Comparison of ENCODE assay signal across 23 mouse cellular contexts in the genomic region with DNA sequence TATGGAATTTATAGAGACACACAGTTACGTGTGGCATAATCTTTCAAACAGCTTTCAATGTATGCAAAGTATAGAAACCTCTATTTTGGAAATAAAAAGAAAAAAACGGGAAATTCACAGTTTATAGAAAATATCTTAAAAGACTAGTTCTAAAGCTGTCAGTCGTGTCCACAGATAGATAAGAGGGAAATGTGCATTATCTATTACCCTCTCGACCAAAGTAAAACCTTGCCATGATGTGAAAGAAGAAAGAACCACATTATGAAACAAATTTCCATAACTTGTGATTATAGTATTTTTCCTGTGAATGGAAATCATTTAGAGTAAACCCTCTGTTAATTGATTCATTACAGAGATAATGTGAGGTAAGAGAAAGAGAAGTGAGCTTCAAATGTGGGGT.
A peak's percentile ranks its signal among the peaks of the same experiment; 100 is the strongest.
DNase-seq lines count a peak whose midpoint lies in the region; ATAC-seq and TF ChIP-seq lines count a peak whose summit lies in the region.
"Had no signal": no experiment of that assay in that cellular context is flagged by ENCODE, and none has a peak within 500 bp of the region (broad histone marks: within the 10 kb centered on the region; RNA-seq: fewer than 3 reads in every experiment).

No protein-coding gene starts in this region.

- TF ChIP-seq CTCF in MEL (IDR thresholded peaks at IDR 0.05 in 2 of 3, conservative IDR thresholded peaks at IDR 0.05 in 1 of 3; ENCODE audit: control insufficient read depth in 1 of 3, insufficient read depth in 1 of 3, low read depth in 2 of 3, low read length in 3 of 3, poor library complexity in 1 of 3, severe bottlenecking in 1 of 3), result no peak

- H3K4me3 ChIP-seq in MEL (ENCODE audit: control insufficient read depth in 1 of 2, insufficient read depth in 1 of 2, low read depth in 2 of 2, low read length in 2 of 2), result peak overlapping the region in 1 of 2 experiments; percentile 22; a peak in 2 of 4 replicates

- peak; percentile 93 to 97 for TF ChIP-seq EP300 in MEL (IDR thresholded peaks at IDR 0.05; ENCODE audit: low read depth in 1 of 2, low read length in 2 of 2)

- no peak for TF ChIP-seq RAD21 in MEL (IDR thresholded peaks at IDR 0.05; ENCODE audit: low read depth, low read length)

- peaks cover 0 to 19% of the 10 kb centered on the region in 2 experiments; a peak in 2 of 4 replicates for H3K36me3 ChIP-seq in MEL (ENCODE audit: control insufficient read depth in 1 of 2, insufficient read depth in 2 of 2, low read length in 2 of 2)
- H3K36me3 ChIP-seq: G1E had no signal

- no peak for TF ChIP-seq POLR2A in MEL (IDR thresholded peaks at IDR 0.05; ENCODE audit: control insufficient read depth in 1 of 2, insufficient read depth in 1 of 2, low read depth in 1 of 2, low read length in 2 of 2, poor library complexity in 1 of 2)

- H3K27ac ChIP-seq in MEL (ENCODE audit: control insufficient read depth, low read depth, low read length), result peak overlapping the region; percentile 25; the same call in 1 of the 2 replicates

- no peaks in the 10 kb centered on the region for H3K79me2 ChIP-seq in MEL (ENCODE audit: control insufficient read depth, insufficient read depth, low read length, poor library complexity)

- no peaks in the 10 kb centered on the region for H3K27me3 ChIP-seq in MEL (ENCODE audit: control insufficient read depth in 1 of 2, insufficient read depth in 2 of 2, low read length in 2 of 2)
- H3K27me3 ChIP-seq: CH12.LX had no signal

- no peak overlapping the region; the same call in 1 of the 2 replicates for H3K9ac ChIP-seq in MEL (ENCODE audit: control insufficient read depth, low read depth, low read length, poor library complexity, severe bottlenecking)

- peak; percentile 50; the same call in 1 of the 2 replicates for ATAC-seq in megakaryocyte-erythroid progenitor cell, adult 5-6 weeks (replicated peaks; ENCODE audit: low FRiP score, low TSS enrichment, poor library complexity, severe bottlenecking)
- ATAC-seq: activated CD4-positive, CD25-positive, alpha-beta regulatory T cell, adult 4 months; CD4-positive, CD25-positive, alpha-beta regulatory T cell, adult 4 months; Patski had no signal

- no peaks in the 10 kb centered on the region for H3K9me3 ChIP-seq in MEL (replicated peaks; ENCODE audit: insufficient read depth, low read length)
- H3K9me3 ChIP-seq: G1E had no signal

- peaks cover 7 to 16% of the 10 kb centered on the region in 2 experiments for H3K4me1 ChIP-seq in MEL (ENCODE audit: control insufficient read depth in 1 of 2, insufficient read depth in 2 of 2, low read length in 2 of 2)

- DNase-seq in MEL (ENCODE audit: low read depth, low spot score) (peak; percentile 64), MEL-GATA-1-ER (ENCODE audit: extremely low read depth, low read depth) (peak; percentile 27)
- no peak for DNase-seq in lung, postnatal 14 days
- no peak for DNase-seq in layer of hippocampus, postnatal 10 days (ENCODE audit: low spot score in 2 of 2)
- DNase-seq in embryo, embryonic 10.5 days (ENCODE audit: low spot score), result no peak
- DNase-seq: adrenal gland, adult 2 months; adrenal gland, adult 8-10 months; adrenal gland, postnatal 10 days; adrenal gland, postnatal 14 days; adrenal gland, postnatal 25 days; adrenal gland, postnatal 36 days; B cell, adult 2 months; cerebellum, adult 11 months; cerebellum, adult 11-12 months; cerebellum, adult 18-20 months; cerebellum, adult 2 months; cerebellum, adult 8-10 months had no signal

TF ChIP-seq in MEL, 35 proteins besides CTCF, POLR2A, EP300 and RAD21:
- peak; percentile 79 for TF ChIP-seq ETS1 (IDR thresholded peaks at IDR 0.05; ENCODE audit: low read depth, low read length)
- peak; percentile 82 for TF ChIP-seq ZNF384 (IDR thresholded peaks at IDR 0.05; ENCODE audit: low read depth, low read length)
- TF ChIP-seq JUND (IDR thresholded peaks at IDR 0.05; ENCODE audit: low read depth, low read length), result no peak
- TF ChIP-seq ZMIZ1 (IDR thresholded peaks at IDR 0.05; ENCODE audit: low read depth, low read length), result no peak
- TF ChIP-seq BHLHE40 (IDR thresholded peaks at IDR 0.05; ENCODE audit: borderline replicate concordance, low read depth, low read length), result peak; percentile 42; the same call in 1 of the 2 replicates
- no peak for TF ChIP-seq MYB (IDR thresholded peaks at IDR 0.05; ENCODE audit: low read depth, low read length)
- TF ChIP-seq TCF12 (IDR thresholded peaks at IDR 0.05; ENCODE audit: low read depth, low read length), result peak; percentile 92
- TF ChIP-seq MAX (IDR thresholded peaks at IDR 0.05; ENCODE audit: low read length), result peak; percentile 31; the same call in 1 of the 2 replicates
- peak; percentile 58 for TF ChIP-seq SIN3A (IDR thresholded peaks at IDR 0.05; ENCODE audit: low read length)
- no peak for TF ChIP-seq MEF2A (IDR thresholded peaks at IDR 0.05; ENCODE audit: extremely low read depth, insufficient replicate concordance, low read depth, low read length, poor library complexity, severe bottlenecking)
- TF ChIP-seq MAFK (IDR thresholded peaks at IDR 0.05; ENCODE audit: borderline replicate concordance, low read depth, low read length), result 0 out of 2 replicates have a peak, but pooled peaks have one; percentile 10
- TF ChIP-seq GATA1 (IDR thresholded peaks at IDR 0.05; ENCODE audit: low read depth, low read length), result peak; percentile 96
- TF ChIP-seq MYC (IDR thresholded peaks at IDR 0.05; ENCODE audit: low read depth, low read length), result peak; percentile 74; the same call in 1 of the 2 replicates
- TF ChIP-seq RCOR1 (IDR thresholded peaks at IDR 0.05; ENCODE audit: low read depth, low read length), result peak; percentile 90

Comparison
In these comparisons a context has a peak if more than half of its experiments do, and no peak if none do; other contexts are left out.
1. DNase-seq: peak in MEL (single experiment) and MEL-GATA-1-ER (single experiment); none in lung, postnatal 14 days (single experiment), layer of hippocampus, postnatal 10 days (0 of 2) and embryo, embryonic 10.5 days (single experiment).